Mouse (Mus musculus) heart, embryonic 16.5 days (tissue): ENCODE data around the gene Dennd1a. TPM values are rescaled to one million over a fixed set of nuclear protein-coding genes. Genes with fewer than 3 reads are reported as not detected.

Experiments
- ATAC-seq: fragments of 200-750 bp; cut with Nextera tagmentation; replicated peaks from 2 replicates; pipeline ENCODE4 v1.8.0; 2017; ENCODE audit warnings: moderate number of reproducible peaks; ENCODE audit not compliant: insufficient read depth, low FRiP score; ENCODE audit errors: extremely low read depth
- H3K27ac ChIP-seq: fragments of 300-500 bp; sonication (generic); 2 replicates; pipeline ENCODE4 v1.5.1; 2014; ENCODE audit warnings: mild to moderate bottlenecking, low read length, control low read depth, moderate library complexity
- H3K27me3 ChIP-seq: fragments of 300-500 bp; sonication (generic); 2 replicates; pipeline ENCODE4 v1.6.1; 2014; ENCODE audit warnings: low read length, mixed read lengths; ENCODE audit not compliant: control insufficient read depth, insufficient read depth
- H3K36me3 ChIP-seq: fragments of 300-500 bp; sonication (generic); 2 replicates; pipeline ENCODE4 v1.6.1; 2014; ENCODE audit not compliant: control insufficient read depth, insufficient read depth
- H3K4me1 ChIP-seq: fragments of 300-500 bp; sonication (generic); 2 replicates; pipeline ENCODE4 v1.6.1; 2014; ENCODE audit warnings: low read length, mixed read lengths; ENCODE audit not compliant: control insufficient read depth, insufficient read depth
- H3K4me2 ChIP-seq: fragments of 300-500 bp; sonication (generic); 2 replicates; pipeline ENCODE4 v1.6.1; 2014; ENCODE audit warnings: low read depth, mild to moderate bottlenecking, control low read depth, low read length
- H3K4me3 ChIP-seq: fragments of 300-500 bp; sonication (generic); 2 replicates; pipeline ENCODE4 v1.5.1; 2014; ENCODE audit warnings: mild to moderate bottlenecking, control low read depth, low read length
- H3K9ac ChIP-seq: fragments of 300-500 bp; sonication (generic); 2 replicates; pipeline ENCODE4 v1.6.1; 2014; ENCODE audit warnings: low read length, control low read depth
- H3K9me3 ChIP-seq: fragments of 300-500 bp; sonication (generic); replicated peaks from 2 replicates; pipeline ENCODE4 v1.6.1; 2016; ENCODE audit warnings: low read length; ENCODE audit not compliant: control insufficient read depth
- WGBS: fragments of 180-500 bp; shearing (Covaris S2); extraction: QIAGEN DNeasy Blood & Tissue Kit; methylation state at CpG from one replicate; pipeline ENCODE4 v1.1.7; 2014; 5-methylcytosine and 5-hydroxymethylcytosine counted together
- polyA plus RNA-seq: library from polyadenylated mRNA; unstranded; fragments of >200 nt; fragmentation: Nextera tagmentation; extraction: Ambion mirVana; gene quantifications from 2 replicates; pipeline ENCODE4 v1.2.1, GENCODE M21; 2015

Gene Dennd1a
- polyA plus RNA-seq, 1 experiment from 2014 or later, result 12.7 TPM

GRCm38 (mm10) chr2:38142905-38143304, 144.3 kb downstream of the Dennd1a start:
- H3K27ac ChIP-seq, result no peak overlapping the region
- H3K36me3 ChIP-seq, result no peaks in the 10 kb centered on the region
- H3K9me3 ChIP-seq, result no peaks in the 10 kb centered on the region
- H3K4me2 ChIP-seq, result no peak overlapping the region
- 52% methylated on average over 5 of the region's 5 CpGs for WGBS
- no peaks in the 10 kb centered on the region for H3K27me3 ChIP-seq
- H3K9ac ChIP-seq, result no peak overlapping the region
- peaks cover 3% of the 10 kb centered on the region; the same call in 1 of the 2 replicates for H3K4me1 ChIP-seq
- no peak overlapping the region for H3K4me3 ChIP-seq
- ATAC-seq, result no peak

- 41% methylated on average over 2 of the region's 2 CpGs for WGBS
- H3K4me1 ChIP-seq, result peaks cover 3% of the 10 kb centered on the region
- H3K27me3 ChIP-seq, result no peaks in the 10 kb centered on the region
Measured at GRCm38 (mm10) chr2:38142210-38142609, 145.0 kb downstream of the Dennd1a start.

GRCm38 (mm10) chr2:38139536-38139935, 147.7 kb downstream of the Dennd1a start:
- Histone ChIP-seq H3K9ac (no peak overlapping the region), H3K9me3 (no peaks in the 10 kb centered on the region), H3K36me3 (no peaks in the 10 kb centered on the region), H3K27me3 (no peaks in the 10 kb centered on the region), H3K4me1 (peaks cover 6% of the 10 kb centered on the region), H3K4me3 (no peak overlapping the region), H3K27ac (no peak overlapping the region), H3K4me2 (no peak overlapping the region)
- no peak for ATAC-seq
- 60% methylated on average over 3 of the region's 3 CpGs for WGBS

More at GRCm38 (mm10) chr2:38142210-38142609, 145.0 kb downstream of the Dennd1a start:
- H3K9me3 ChIP-seq, result no peaks in the 10 kb centered on the region
- H3K27ac ChIP-seq, result no peak overlapping the region
- no peak for ATAC-seq
- H3K4me2 ChIP-seq, result no peak overlapping the region
- no peak overlapping the region for H3K4me3 ChIP-seq
- H3K36me3 ChIP-seq, result no peaks in the 10 kb centered on the region
- no peak overlapping the region for H3K9ac ChIP-seq

GRCm38 (mm10) chr2:38137086-38137485, 150.1 kb downstream of the Dennd1a start:
- 38% methylated on average over 5 of the region's 5 CpGs for WGBS
- Histone ChIP-seq H3K4me2 (no peak overlapping the region), H3K4me1 (peaks cover 3% of the 10 kb centered on the region), H3K9me3 (no peaks in the 10 kb centered on the region), H3K27ac (no peak overlapping the region), H3K27me3 (no peaks in the 10 kb centered on the region), H3K36me3 (no peaks in the 10 kb centered on the region), H3K4me3 (no peak overlapping the region), H3K9ac (no peak overlapping the region)
- no peak for ATAC-seq

DNA sequence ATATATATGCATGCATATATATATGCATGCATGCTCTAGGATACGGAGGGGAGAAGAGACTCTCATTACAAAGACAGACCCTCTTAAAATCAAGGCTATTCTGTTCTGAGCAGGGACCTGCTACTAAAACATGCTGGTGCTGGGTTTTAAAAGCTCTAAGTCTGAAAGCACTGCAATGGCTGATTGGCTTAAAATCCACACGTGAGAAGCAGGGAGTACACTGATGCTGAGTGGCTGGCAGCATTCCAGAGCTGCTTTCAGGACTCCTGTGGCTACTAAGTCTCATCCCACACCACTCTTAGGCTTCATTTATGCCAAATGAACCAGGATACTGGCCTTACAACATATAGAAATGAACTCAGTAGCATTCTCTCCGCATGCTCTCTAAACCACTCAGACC, 151.8 kb downstream of the Dennd1a start:
- Histone ChIP-seq H3K27me3 (no peaks in the 10 kb centered on the region), H3K4me3 (no peak overlapping the region), H3K9me3 (no peaks in the 10 kb centered on the region), H3K4me2 (no peak overlapping the region), H3K36me3 (no peaks in the 10 kb centered on the region), H3K9ac (no peak overlapping the region), H3K27ac (no peak overlapping the region), H3K4me1 (peaks cover 10% of the 10 kb centered on the region)
- ATAC-seq, result no peak
- WGBS, result 67% methylated on average over 3 of the region's 3 CpGs

DNA sequence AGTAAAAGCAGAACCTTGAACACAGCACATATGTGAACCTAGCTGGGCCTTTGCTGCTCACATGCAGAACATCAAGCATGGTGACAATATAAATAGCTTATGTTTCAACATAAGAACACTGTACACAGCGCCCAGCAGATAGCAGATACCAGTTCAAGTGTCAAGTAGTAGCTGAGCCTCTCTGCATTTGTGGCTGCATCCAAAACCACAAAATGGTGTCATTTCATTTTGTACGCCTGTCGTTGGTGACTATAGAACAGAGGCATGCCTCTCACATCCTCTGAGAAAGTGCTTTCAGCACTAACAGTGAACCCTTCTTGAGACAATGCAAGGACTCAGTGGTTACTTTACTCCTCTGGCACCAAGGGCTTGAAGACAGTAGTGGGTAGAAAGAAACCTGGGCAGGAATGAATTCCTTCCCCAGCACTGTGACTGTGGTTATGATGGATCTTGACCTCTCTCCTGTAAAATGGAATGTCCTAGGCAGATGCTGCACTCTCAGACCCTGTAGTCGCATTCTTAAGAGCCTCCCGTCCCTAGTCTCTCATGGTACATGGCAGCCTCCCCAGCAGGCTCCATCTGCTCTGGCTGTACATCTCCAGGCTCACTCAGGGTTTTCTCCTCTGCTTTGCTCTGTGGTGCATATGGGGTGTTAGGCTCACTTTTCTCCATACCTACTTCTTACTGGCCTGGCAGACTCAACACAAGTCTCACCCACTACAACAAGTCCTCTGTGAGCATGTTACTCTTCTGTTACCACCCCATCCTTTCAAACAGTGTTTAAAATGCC, 154.0 kb downstream of the Dennd1a start:
- H3K36me3 ChIP-seq, result no peaks in the 10 kb centered on the region
- ATAC-seq, result no peak
- no peak overlapping the region for H3K27ac ChIP-seq
- H3K27me3 ChIP-seq, result no peaks in the 10 kb centered on the region
- WGBS, result 72% methylated on average over 5 of the region's 5 CpGs
- H3K9ac ChIP-seq, result no peak overlapping the region
- H3K4me2 ChIP-seq, result no peak overlapping the region
- peaks cover 17% of the 10 kb centered on the region for H3K4me1 ChIP-seq
- no peak overlapping the region for H3K4me3 ChIP-seq
- H3K9me3 ChIP-seq, result no peaks in the 10 kb centered on the region

DNA sequence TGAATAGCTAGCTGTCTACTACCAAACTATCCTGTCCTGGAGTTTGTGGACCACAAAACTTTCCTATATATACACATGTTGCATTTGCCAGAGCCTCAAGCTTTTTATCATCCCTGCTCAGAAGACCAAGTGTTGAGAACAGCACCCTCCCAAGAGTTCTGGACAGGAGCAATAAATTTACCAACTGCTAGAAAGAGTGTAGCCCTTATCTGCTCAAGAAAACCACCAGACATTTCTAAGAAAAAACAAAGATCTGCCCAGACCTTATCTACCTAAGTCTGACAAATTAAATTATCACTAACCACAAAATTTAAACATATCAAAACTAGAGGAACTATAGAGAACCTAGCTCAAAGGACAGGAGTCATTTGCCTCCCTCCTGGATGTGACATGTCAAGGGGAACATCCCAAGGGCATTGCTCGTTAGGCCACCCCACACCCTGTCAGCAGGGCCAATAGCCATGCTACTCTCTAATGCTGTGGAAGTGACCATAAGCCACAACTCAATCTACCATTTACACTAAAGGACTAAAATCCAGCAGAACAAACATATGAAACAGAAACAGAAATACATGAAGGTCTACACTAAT, 154.9 kb downstream of the Dennd1a start:
- H3K9ac ChIP-seq, result no peak overlapping the region
- H3K4me3 ChIP-seq, result no peak overlapping the region
- H3K36me3 ChIP-seq, result no peaks in the 10 kb centered on the region
- H3K27me3 ChIP-seq, result no peaks in the 10 kb centered on the region
- H3K9me3 ChIP-seq, result no peaks in the 10 kb centered on the region
- no peak overlapping the region for H3K27ac ChIP-seq
- 74% methylated on average over 1 of the region's 1 CpGs for WGBS
- no peak overlapping the region for H3K4me2 ChIP-seq
- no peak for ATAC-seq
- H3K4me1 ChIP-seq, result peaks cover 17% of the 10 kb centered on the region

- Histone ChIP-seq H3K36me3 (no peaks in the 10 kb centered on the region), H3K4me3 (no peak overlapping the region), H3K9me3 (no peaks in the 10 kb centered on the region), H3K27ac (no peak overlapping the region), H3K27me3 (no peaks in the 10 kb centered on the region), H3K4me2 (no peak overlapping the region), H3K9ac (no peak overlapping the region), H3K4me1 (peaks cover 18% of the 10 kb centered on the region)
- 92% methylated on average over 1 of the region's 1 CpGs for WGBS
- ATAC-seq, result no peak
Measured at GRCm38 (mm10) chr2:38131538-38131937, 155.7 kb downstream of the Dennd1a start.

DNA sequence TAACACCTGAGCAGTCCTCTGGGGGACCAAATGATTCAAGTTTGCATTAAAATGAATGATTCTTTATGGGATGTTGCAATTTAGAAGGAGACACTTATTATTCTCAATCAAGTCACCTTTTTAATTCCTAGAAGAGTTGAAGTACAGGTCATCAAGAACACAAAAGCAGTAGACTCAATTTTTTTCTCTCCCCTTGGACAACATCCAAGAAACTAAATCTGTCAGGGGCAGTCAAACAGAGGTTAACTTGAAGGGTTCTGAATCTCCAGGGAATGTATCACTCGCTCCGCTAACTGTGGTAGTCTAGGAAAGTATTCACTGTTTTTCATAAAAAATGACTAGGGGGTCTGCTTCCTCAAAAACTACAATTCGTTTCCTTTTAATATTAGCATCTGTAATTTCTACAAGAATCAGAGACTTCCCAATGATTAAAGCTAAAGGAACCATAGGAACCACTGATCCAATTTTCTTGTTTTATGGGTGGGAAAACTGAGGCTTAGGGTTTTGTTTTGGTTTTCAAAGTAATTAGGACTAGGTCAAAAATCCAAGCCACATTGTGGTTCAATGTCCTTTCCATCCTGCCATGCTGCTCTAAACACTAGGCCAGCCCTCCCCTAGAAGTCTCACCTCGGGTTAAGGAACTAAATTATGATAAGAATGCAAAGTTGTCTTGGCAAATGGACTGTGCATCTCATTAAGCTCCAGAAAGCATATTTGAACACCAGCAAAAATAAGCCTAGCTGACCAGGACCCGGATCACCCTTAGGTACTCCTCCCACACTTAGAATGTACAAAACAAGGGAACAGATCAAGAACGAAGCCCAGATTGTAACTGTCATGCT, 157.0 kb downstream of the Dennd1a start:
- no peak for ATAC-seq
- H3K9ac ChIP-seq, result no peak overlapping the region
- peaks cover 27% of the 10 kb centered on the region for H3K4me1 ChIP-seq
- H3K9me3 ChIP-seq, result no peaks in the 10 kb centered on the region
- no peak overlapping the region for H3K27ac ChIP-seq
- WGBS, result 49% methylated on average over 6 of the region's 6 CpGs
- no peaks in the 10 kb centered on the region for H3K36me3 ChIP-seq
- no peak overlapping the region for H3K4me3 ChIP-seq
- H3K4me2 ChIP-seq, result no peak overlapping the region
- no peaks in the 10 kb centered on the region for H3K27me3 ChIP-seq
